Mouse (Mus musculus) liver, embryonic 18 days (tissue): ENCODE measurements around the gene Zmpste24. TPM values are rescaled to one million over a fixed set of nuclear protein-coding genes. Genes with fewer than 3 reads are reported as not detected.

Experiments used
- polyA plus RNA-seq: library from polyadenylated mRNA; depleted of rRNA; stranded (reverse); fragments of >200 nt; gene quantifications from 2 replicates; pipeline ENCODE4 v1.2.3, GENCODE M21; 2012; rRNA removed

Gene Zmpste24
- 13.5 and 15.5 TPM in 2 replicates for polyA plus RNA-seq

GRCm38 (mm10) chr4:121097650-121098378 lies at the start of gene Zmpste24:
Zmpste24 (minus strand) TSS chr4:121098241.

DNA sequence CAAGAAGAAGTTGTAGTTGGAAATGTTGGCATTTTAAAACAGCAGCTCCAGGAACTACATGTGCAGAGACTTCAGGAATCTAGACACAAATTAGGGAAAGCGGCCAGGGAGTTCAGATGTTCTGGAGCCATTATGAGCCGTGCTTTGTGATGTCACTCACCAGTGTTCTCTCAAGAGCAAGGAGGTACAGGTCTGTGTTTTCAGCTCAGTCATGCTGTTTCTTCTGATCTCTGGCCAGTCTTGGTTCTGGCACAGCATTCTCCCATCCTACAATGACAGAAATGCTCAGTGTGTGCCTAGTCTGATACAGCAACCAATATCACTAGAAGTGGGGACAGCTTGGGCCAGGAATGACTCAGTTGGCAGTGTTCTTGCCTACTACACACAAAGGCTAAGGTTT lies 11.1 kb upstream of the Zmpste24 start, which contains the start of gene Tmco2:
Gene Tmco2 (minus strand): TSS at position 101 of the 400 bp plus-strand sequence.

GRCm38 (mm10) chr4:121039331-121040115 lies 58.5 kb downstream of the Zmpste24 start, which contains the start of gene Col9a2:
Col9a2 (plus strand) TSS chr4:121039385.

GRCm38 (mm10) chr4:121016928-121017657 lies 80.9 kb downstream of the Zmpste24 start, which contains the start of gene Smap2:
Smap2 (minus strand) TSS chr4:121017247.

Other genes starting within 250 kb of the Zmpste24 start
- gene Rims3, start 243.4 kb downstream of the Zmpste24 start, polyA plus RNA-seq, result 0.16 and 0.17 TPM in 2 replicates
- gene Exo5, start 173.2 kb downstream of the Zmpste24 start, polyA plus RNA-seq, result 4.5 and 4.9 TPM in 2 replicates
- 1.1 TPM in 2 replicates for gene Zfp69, start 146.5 kb downstream of the Zmpste24 start, polyA plus RNA-seq
- 12.5 and 14.8 TPM in 2 replicates for gene Smap2, start 81.0 kb downstream of the Zmpste24 start, polyA plus RNA-seq
- gene Col9a2, start 58.9 kb downstream of the Zmpste24 start, polyA plus RNA-seq, result 0.43 and 0.70 TPM in 2 replicates
- gene Tmco2, start 11.0 kb upstream of the Zmpste24 start, polyA plus RNA-seq, result not detected in 2 replicates
- gene Rlf, start 116.8 kb upstream of the Zmpste24 start, polyA plus RNA-seq, result 5.0 and 5.9 TPM in 2 replicates
- gene Gm12888, start 226.7 kb upstream of the Zmpste24 start, polyA plus RNA-seq, result not detected in 2 replicates